9 mouse cellular contexts compared by ENCODE assay signal in genomic region chr15:84168170-84169161, GRCm38 (mm10). TPM values are rescaled to one million over a fixed set of nuclear protein-coding genes. Genes with fewer than 3 reads are reported as not detected.
A peak's percentile ranks its signal among the peaks of the same experiment; 100 is the strongest.
DNase-seq lines count a peak whose midpoint lies in the region; ATAC-seq and TF ChIP-seq lines count a peak whose summit lies in the region.
"Had no signal": no experiment of that assay in that cellular context is flagged by ENCODE, and none has a peak within 500 bp of the region (broad histone marks: within the 10 kb centered on the region; RNA-seq: fewer than 3 reads in every experiment).

No protein-coding gene starts in this region.

- H3K9ac ChIP-seq in intestine, embryonic 16.5 days (ENCODE audit: low read depth, low read length): peak overlapping the region; percentile 70
- H3K9ac ChIP-seq in liver, embryonic 12.5 days: peak overlapping the region; percentile 58
- H3K9ac ChIP-seq in neural tube, embryonic 15.5 days (replicated peaks): peak overlapping the region; percentile 55

- H3K4me3 ChIP-seq in spleen, adult 2 months (ENCODE audit: extremely low read depth, insufficient read depth, insufficient read length): peak overlapping the region; percentile 30; the same call in 1 of the 2 replicates
- H3K4me3 ChIP-seq in intestine, embryonic 16.5 days (ENCODE audit: low read length): peak overlapping the region; percentile 59
- peak overlapping the region; percentile 57 for H3K4me3 ChIP-seq in liver, embryonic 12.5 days
- H3K4me3 ChIP-seq in neural tube, embryonic 15.5 days (replicated peaks): peak overlapping the region; percentile 55

- WGBS in spleen, adult 2 months: 10% methylated on average over 28 of the region's 28 CpGs
- WGBS in intestine, embryonic 16.5 days: 2% methylated on average over 28 of the region's 28 CpGs
- 4% methylated on average over 28 of the region's 28 CpGs for WGBS in liver, embryonic 12.5 days (ENCODE audit: insufficient replicate concordance)
- 1% methylated on average over 28 of the region's 28 CpGs for WGBS in neural tube, embryonic 15.5 days

- TF ChIP-seq POLR2A in spleen, adult 2 months (IDR thresholded peaks at IDR 0.05; ENCODE audit: low read depth, low read length): no peak

- H3K36me3 ChIP-seq in spleen, adult 2 months (ENCODE audit: control insufficient read depth, insufficient read depth, low read length): no peaks in the 10 kb centered on the region
- H3K36me3 ChIP-seq in intestine, embryonic 16.5 days (ENCODE audit: control insufficient read depth, insufficient read depth, low read length): no peaks in the 10 kb centered on the region
- H3K36me3 ChIP-seq in liver, embryonic 12.5 days: no peaks in the 10 kb centered on the region
- H3K36me3 ChIP-seq in neural tube, embryonic 15.5 days: no peaks in the 10 kb centered on the region

- H3K27ac ChIP-seq in spleen, adult 2 months (ENCODE audit: insufficient read depth, low read length): no peak overlapping the region
- no peak overlapping the region for H3K27ac ChIP-seq in intestine, embryonic 16.5 days (ENCODE audit: low read length)
- H3K27ac ChIP-seq in liver, embryonic 12.5 days: peak overlapping the region; percentile 59
- H3K27ac ChIP-seq in neural tube, embryonic 15.5 days (replicated peaks): peak overlapping the region; percentile 88

- peaks cover 10% of the 10 kb centered on the region for H3K27me3 ChIP-seq in spleen, adult 2 months (ENCODE audit: control insufficient read depth, insufficient read depth, low read length)
- H3K27me3 ChIP-seq in intestine, embryonic 16.5 days (replicated peaks; ENCODE audit: control insufficient read depth, insufficient read depth, low read length): no peaks in the 10 kb centered on the region
- peaks cover 35% of the 10 kb centered on the region for H3K27me3 ChIP-seq in liver, embryonic 12.5 days (replicated peaks)
- no peaks in the 10 kb centered on the region for H3K27me3 ChIP-seq in neural tube, embryonic 15.5 days (replicated peaks)

- ATAC-seq in intestine, embryonic 16.5 days: peak; percentile 30
- ATAC-seq in liver, embryonic 12.5 days: peak; percentile 73
- ATAC-seq in neural tube, embryonic 15.5 days (ENCODE audit: low FRiP score): peak; percentile 40
- ATAC-seq in megakaryocyte-erythroid progenitor cell, adult 5-6 weeks (replicated peaks; ENCODE audit: low FRiP score, low TSS enrichment, poor library complexity, severe bottlenecking): no peak

- H3K9me3 ChIP-seq in intestine, embryonic 16.5 days (ENCODE audit: control insufficient read depth, low read length): no peaks in the 10 kb centered on the region
- H3K9me3 ChIP-seq in liver, embryonic 12.5 days (replicated peaks): no peaks in the 10 kb centered on the region
- H3K9me3 ChIP-seq in neural tube, embryonic 15.5 days (replicated peaks): no peaks in the 10 kb centered on the region

- no peak for DNase-seq in spleen, adult 2 months (ENCODE audit: low read depth in 1 of 2, low spot score in 2 of 2)
- DNase-seq in spleen, postnatal 14 days (ENCODE audit: low spot score in 2 of 2): no peak
- peak; percentile 94 for DNase-seq in cerebellum, postnatal 14 days
- DNase-seq in gastrocnemius, postnatal 10 days: peak; percentile 40

- no peak for TF ChIP-seq CTCF in spleen, adult 2 months (IDR thresholded peaks at IDR 0.05; ENCODE audit: extremely low read depth, insufficient read depth, insufficient read length, insufficient replicate concordance)

- peak overlapping the region; percentile 100 for H3K4me2 ChIP-seq in intestine, embryonic 16.5 days (ENCODE audit: low read depth, low read length)
- peak overlapping the region; percentile 85 for H3K4me2 ChIP-seq in liver, embryonic 12.5 days
- peak overlapping the region; percentile 76 for H3K4me2 ChIP-seq in neural tube, embryonic 15.5 days

- H3K4me1 ChIP-seq in spleen, adult 2 months (ENCODE audit: control insufficient read depth, insufficient read depth, insufficient read length): peaks cover 12% of the 10 kb centered on the region
- peaks cover 20% of the 10 kb centered on the region for H3K4me1 ChIP-seq in intestine, embryonic 16.5 days (ENCODE audit: control insufficient read depth, insufficient read depth, low read length)
- peaks cover 7% of the 10 kb centered on the region for H3K4me1 ChIP-seq in liver, embryonic 12.5 days
- H3K4me1 ChIP-seq in neural tube, embryonic 15.5 days: peaks cover 29% of the 10 kb centered on the region

RNA-seq across cellular contexts. Expression of gene Pnpla3, which starts 0.8 kb away (rescaled TPM):
- polyA plus RNA-seq in spleen, adult 2 months (2012; rRNA removed): 1.8 and 2.1 TPM in 2 replicates
- 1 to 10 TPM; 3.7 to 4.5 TPM for total RNA-seq in gastrocnemius, postnatal 10 days (2021)
- polyA plus RNA-seq in intestine, embryonic 16.5 days (2015; fragmentation: Nextera tagmentation; extraction: Ambion mirVana): 0.95 and 1.2 TPM in 2 replicates
- polyA plus RNA-seq in liver, embryonic 12.5 days (2016; fragmentation: Nextera tagmentation; extraction: Ambion mirVana): 1.4 and 1.5 TPM in 2 replicates
- 5.9 and 6.6 TPM in 2 replicates for polyA plus RNA-seq in neural tube, embryonic 15.5 days (2015; fragmentation: Nextera tagmentation; extraction: Ambion mirVana)
- not detected in 2 replicates for total RNA-seq in megakaryocyte-erythroid progenitor cell, adult 5-6 weeks (2014; fragmentation: Nextera tagmentation)
- not detected in 2 replicates for total RNA-seq in megakaryocyte-erythroid progenitor cell, adult 5-6 weeks (2017)
- total RNA-seq: neutrophil, adult 5-6 weeks had no signal

RNA-seq across cellular contexts. Expression of gene Samm50, which starts 23.6 kb away (rescaled TPM):
- polyA plus RNA-seq in spleen, adult 2 months (2012; rRNA removed): 8.5 and 9.0 TPM in 2 replicates
- 100 to 1,000 TPM; 159 to 191 TPM for total RNA-seq in gastrocnemius, postnatal 10 days (2021)
- polyA plus RNA-seq in intestine, embryonic 16.5 days (2015; fragmentation: Nextera tagmentation; extraction: Ambion mirVana): 152 and 165 TPM in 2 replicates
- 110 and 112 TPM in 2 replicates for polyA plus RNA-seq in liver, embryonic 12.5 days (2016; fragmentation: Nextera tagmentation; extraction: Ambion mirVana)
- polyA plus RNA-seq in neural tube, embryonic 15.5 days (2015; fragmentation: Nextera tagmentation; extraction: Ambion mirVana): 89.4 and 91.9 TPM in 2 replicates
- total RNA-seq in megakaryocyte-erythroid progenitor cell, adult 5-6 weeks (2014; fragmentation: Nextera tagmentation): 69.2 and 88.5 TPM in 2 replicates
- total RNA-seq in megakaryocyte-erythroid progenitor cell, adult 5-6 weeks (2017): 46.4 and 53.9 TPM in 2 replicates

RNA-seq across cellular contexts. Expression of gene Pnpla5, which starts 45.5 kb away (rescaled TPM):
- polyA plus RNA-seq in spleen, adult 2 months (2012; rRNA removed): not detected in 2 replicates
- not detected for total RNA-seq in gastrocnemius, postnatal 10 days (2021)
- not detected in 2 replicates for polyA plus RNA-seq in intestine, embryonic 16.5 days (2015; fragmentation: Nextera tagmentation; extraction: Ambion mirVana)
- 0.07 TPM in 1 of 2 replicates, not detected in the other for polyA plus RNA-seq in liver, embryonic 12.5 days (2016; fragmentation: Nextera tagmentation; extraction: Ambion mirVana)
- polyA plus RNA-seq in neural tube, embryonic 15.5 days (2015; fragmentation: Nextera tagmentation; extraction: Ambion mirVana): not detected in 2 replicates
- not detected in 2 replicates for total RNA-seq in megakaryocyte-erythroid progenitor cell, adult 5-6 weeks (2014; fragmentation: Nextera tagmentation)
- not detected in 2 replicates for total RNA-seq in megakaryocyte-erythroid progenitor cell, adult 5-6 weeks (2017)
- total RNA-seq: neutrophil, adult 5-6 weeks had no signal

Comparison
In these comparisons a context has a peak if more than half of its experiments do, and no peak if none do; other contexts are left out.
1. DNase-seq: peak in cerebellum, postnatal 14 days (2 of 2) and gastrocnemius, postnatal 10 days (single experiment); none in spleen, adult 2 months (0 of 2) and spleen, postnatal 14 days (0 of 2).
2. H3K27ac ChIP-seq: peak in liver, embryonic 12.5 days (single experiment) and neural tube, embryonic 15.5 days (single experiment); none in spleen, adult 2 months (single experiment) and intestine, embryonic 16.5 days (single experiment).
3. Peak in every context shown above with its lines, with median percentiles within 50 percentile points of each other: H3K4me3 ChIP-seq, H3K4me2 ChIP-seq and H3K9ac ChIP-seq.